Comparison of ENCODE assay signal across 18 mouse cellular contexts in genomic region chr5:134272761-134273160, GRCm38 (mm10). TPM values are rescaled to one million over a fixed set of nuclear protein-coding genes. Genes with fewer than 3 reads are reported as not detected.
A peak's percentile ranks its signal among the peaks of the same experiment; 100 is the strongest.
DNase-seq lines count a peak whose midpoint lies in the region; ATAC-seq and TF ChIP-seq lines count a peak whose summit lies in the region.
"Had no signal": no experiment of that assay in that cellular context is flagged by ENCODE, and none has a peak within 500 bp of the region (broad histone marks: within the 10 kb centered on the region; RNA-seq: fewer than 3 reads in every experiment).

No protein-coding gene starts in this region.

- H3K27ac ChIP-seq in layer of hippocampus, adult 2 months = peak overlapping the region; percentile 29; the same call in 1 of the 2 replicates
- H3K27ac ChIP-seq: embryonic facial prominence, embryonic 15.5 days; limb, embryonic 15.5 days; liver, embryonic 15.5 days; midbrain, embryonic 12.5 days; neural tube, embryonic 13.5 days had no signal

- TF ChIP-seq CTCF in layer of hippocampus, adult 2 months (conservative IDR thresholded peaks at IDR 0.05) = no peak

- no peak for ATAC-seq in CD4-positive, CD25-positive, alpha-beta regulatory T cell, adult 4 months
- ATAC-seq: forebrain, embryonic 16.5 days had no signal

- DNase-seq in CD4-positive, CD25-positive, alpha-beta regulatory T cell, adult 2 months (ENCODE audit: low read depth, low spot score) = peak; percentile 51
- DNase-seq in layer of hippocampus, adult 2 months (ENCODE audit: low spot score in 2 of 2) = no peak
- no peak for DNase-seq in layer of hippocampus, postnatal 36 days
- DNase-seq in kidney, adult 8-10 months = peak; percentile 39 to 70
- DNase-seq in naive thymus-derived CD4-positive, alpha-beta T cell, adult 2 months (ENCODE audit: low read depth) = peak; percentile 79
- DNase-seq in left cerebral cortex, adult 8-10 months (ENCODE audit: low spot score in 2 of 2) = no peak
- no peak for DNase-seq in adrenal gland, postnatal 4 days (ENCODE audit: low spot score in 2 of 2)
- DNase-seq: adrenal gland, postnatal 25 days; cerebellum, adult 11-12 months; cerebellum, postnatal 14 days; gastrocnemius, postnatal 36 days had no signal

- no peak overlapping the region for H3K4me3 ChIP-seq in layer of hippocampus, adult 2 months
- H3K4me3 ChIP-seq: embryonic facial prominence, embryonic 15.5 days; limb, embryonic 15.5 days; liver, embryonic 15.5 days; midbrain, embryonic 12.5 days; neural tube, embryonic 13.5 days had no signal

RNA-seq across cellular contexts. Expression of gene Gtf2i, which starts 41.8 kb away (rescaled TPM):
- polyA plus RNA-seq in CD4-positive, CD25-positive, alpha-beta regulatory T cell, adult 4 months (2017; shearing (Covaris generic)) = 100 to 1,000 TPM in 1 of 2 experiments, 10 to 100 TPM in 1; 96.3 to 125 TPM
- 100 to 1,000 TPM; 222 to 227 TPM for total RNA-seq in layer of hippocampus, adult 2 months (2021)
- total RNA-seq in layer of hippocampus, postnatal 36 days (2021) = 100 to 1,000 TPM; 215 to 234 TPM
- 100 to 1,000 TPM; 193 to 217 (median 197) TPM for total RNA-seq in left cerebral cortex, adult 8-10 months (2022)
- 100 to 1,000 TPM; 266 to 270 TPM for total RNA-seq in adrenal gland, postnatal 4 days (2021)

RNA-seq across cellular contexts. Expression of gene Ncf1, which starts 43.3 kb away (rescaled TPM):
- 10 to 100 TPM in 1 of 2 experiments, 1 to 10 TPM in 1; 8.8 to 15.8 TPM for polyA plus RNA-seq in CD4-positive, CD25-positive, alpha-beta regulatory T cell, adult 4 months (2017; shearing (Covaris generic))
- 1 to 10 TPM; 7.2 to 9.0 TPM for total RNA-seq in layer of hippocampus, adult 2 months (2021)
- total RNA-seq in layer of hippocampus, postnatal 36 days (2021) = 1 to 10 TPM; 6.3 to 9.3 TPM
- 10 to 100 TPM in 2 of 4 experiments, 1 to 10 TPM in 2; 5.3 to 16.2 (median 10.3) TPM for total RNA-seq in left cerebral cortex, adult 8-10 months (2022)
- total RNA-seq in adrenal gland, postnatal 4 days (2021) = 10 to 100 TPM in 1 of 2 experiments, 1 to 10 TPM in 1; 5.2 to 10.3 TPM

Comparison
In these comparisons a context has a peak if more than half of its experiments do, and no peak if none do; other contexts are left out.
1. DNase-seq: peak in CD4-positive, CD25-positive, alpha-beta regulatory T cell, adult 2 months (single experiment), kidney, adult 8-10 months (2 of 2) and naive thymus-derived CD4-positive, alpha-beta T cell, adult 2 months (single experiment); none in layer of hippocampus, adult 2 months (0 of 2), layer of hippocampus, postnatal 36 days (0 of 2), left cerebral cortex, adult 8-10 months (0 of 2) and adrenal gland, postnatal 4 days (0 of 2).